Mouse (Mus musculus) forebrain, postnatal 0 days (tissue): ENCODE results near the gene Dnajb5. TPM values are rescaled to one million over a fixed set of nuclear protein-coding genes. Genes with fewer than 3 reads are reported as not detected.
A peak's percentile ranks its signal among the peaks of the same experiment; 100 is the strongest.

Experiments
- ATAC-seq: fragments of 200-750 bp; cut with Nextera tagmentation; 2 replicates; pipeline ENCODE4 v1.8.0; 2017; ENCODE audit warnings: mild to moderate bottlenecking, moderate library complexity
- DNase-seq: peaks from one replicate; pipeline ENCODE4 v3.0.0-alpha.2; 2015
- H3K27ac ChIP-seq: fragments of 300-500 bp; sonication (generic); 2 replicates; pipeline ENCODE4 v1.5.1; 2014; ENCODE audit warnings: low read depth, mild to moderate bottlenecking, antibody characterized with exemption, low read length, moderate library complexity, mixed read lengths
- H3K27me3 ChIP-seq: fragments of 300-500 bp; sonication (generic); 2 replicates; pipeline ENCODE4 v1.6.1; 2014; ENCODE audit warnings: mild to moderate bottlenecking, low read length, mixed read lengths; ENCODE audit not compliant: insufficient read depth
- H3K36me3 ChIP-seq: fragments of 300-500 bp; sonication (generic); 2 replicates; pipeline ENCODE4 v1.6.1; 2014; ENCODE audit warnings: mild to moderate bottlenecking, moderate library complexity; ENCODE audit not compliant: insufficient read depth
- H3K4me1 ChIP-seq: fragments of 300-500 bp; sonication (generic); 2 replicates; pipeline ENCODE4 v1.6.1; 2014; ENCODE audit warnings: antibody characterized with exemption; ENCODE audit not compliant: insufficient read depth
- H3K4me2 ChIP-seq: fragments of 300-500 bp; sonication (generic); 2 replicates; pipeline ENCODE4 v1.6.1; 2014; ENCODE audit warnings: low read depth, mild to moderate bottlenecking, moderate library complexity
- H3K4me3 ChIP-seq: fragments of 300-500 bp; sonication (generic); 2 replicates; pipeline ENCODE4 v1.5.1; 2014; ENCODE audit warnings: low read depth, low read length, mixed read lengths
- H3K9ac ChIP-seq: fragments of 300-500 bp; sonication (generic); 2 replicates; pipeline ENCODE4 v1.6.1; 2014; ENCODE audit warnings: mild to moderate bottlenecking
- H3K9me3 ChIP-seq: fragments of 300-500 bp; sonication (generic); 2 replicates; pipeline ENCODE4 v1.6.1; 2016; ENCODE audit warnings: low read length
- CTCF ChIP-seq: sonication (generic); IDR thresholded peaks from 2 replicates; pipeline ENCODE4 v1.5.1; 2016; ENCODE audit warnings: antibody characterized with exemption, control low read depth, low read depth
- WGBS: fragments of 180-500 bp; shearing (Covaris S2); extraction: QIAGEN DNeasy Blood & Tissue Kit; methylation state at CpG from one replicate; pipeline ENCODE4 v1.1.7; 2014; 5-methylcytosine and 5-hydroxymethylcytosine counted together
- polyA plus RNA-seq: library from polyadenylated mRNA; unstranded; fragments of >200 nt; fragmentation: Nextera tagmentation; extraction: Ambion mirVana; gene quantifications from 2 replicates; pipeline ENCODE4 v1.2.1, GENCODE M21; 2015
- total RNA-seq: library from RNA; depleted of rRNA; stranded (reverse); fragments of >200 nt; gene quantifications from 2 replicates; pipeline ENCODE4 v1.2.3, GENCODE M21; 2014

The Dnajb5 gene
- total and polyA plus RNA-seq, 2 experiments from 2014 or later, result 46.8 to 106 TPM

DNA sequence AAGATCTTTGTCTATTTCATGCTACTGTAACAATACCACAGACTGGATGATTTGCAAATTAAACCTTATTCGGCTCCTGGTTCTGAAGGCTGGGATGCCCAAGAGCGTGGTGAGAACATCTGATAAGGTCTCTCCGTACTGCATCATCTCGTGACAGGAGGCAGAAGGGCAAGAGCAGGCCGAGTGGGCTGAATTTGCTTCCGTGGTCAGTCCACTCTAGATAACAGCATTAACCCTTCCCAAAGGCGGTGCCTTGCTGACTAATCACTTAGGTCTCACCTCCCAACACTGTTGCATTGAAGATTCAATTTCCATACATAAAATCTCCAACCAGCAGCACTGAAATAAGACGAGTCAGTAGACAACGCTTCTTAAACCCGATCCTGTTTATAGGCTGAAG lies 36.2 kb upstream of the Dnajb5 start:
- Histone ChIP-seq H3K36me3 (no peaks in the 10 kb centered on the region), H3K9ac (no peak overlapping the region), H3K9me3 (no peaks in the 10 kb centered on the region), H3K27me3 (no peaks in the 10 kb centered on the region), H3K4me2 (no peak overlapping the region), H3K4me1 (0 out of 2 replicates have a peak, but pooled peaks cover 4% of the 10 kb centered on the region), H3K4me3 (no peak overlapping the region), H3K27ac (no peak overlapping the region)
- no peak for TF ChIP-seq CTCF
- ATAC-seq (no peak), DNase-seq (no peak)
- 63% methylated on average over 10 of the region's 10 CpGs for WGBS

DNA sequence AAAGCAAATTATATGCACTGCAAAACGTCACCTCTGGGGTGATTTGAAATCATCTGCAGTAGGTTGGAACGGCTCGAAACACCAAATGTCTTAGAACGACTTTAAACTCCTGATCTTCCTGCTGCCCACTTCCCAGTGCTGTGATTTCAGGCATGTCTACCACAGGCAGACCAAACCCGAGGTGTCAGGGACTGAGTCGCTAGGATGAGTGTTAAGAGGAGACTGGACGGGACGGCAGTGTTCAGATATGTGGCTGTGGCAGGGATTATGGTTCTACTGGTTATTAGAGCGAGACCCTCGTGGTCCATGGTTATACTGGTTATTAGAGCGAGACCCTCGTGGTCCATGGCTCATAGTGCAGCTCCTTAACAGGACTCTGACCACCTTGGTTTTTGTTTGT lies 34.3 kb upstream of the Dnajb5 start:
- no peak for DNase-seq
- TF ChIP-seq CTCF, result no peak
- Histone ChIP-seq H3K27me3 (no peaks in the 10 kb centered on the region), H3K4me3 (no peak overlapping the region), H3K27ac (no peak overlapping the region), H3K36me3 (no peaks in the 10 kb centered on the region), H3K4me2 (no peak overlapping the region), H3K9me3 (no peaks in the 10 kb centered on the region), H3K4me1 (0 out of 2 replicates have a peak, but pooled peaks cover 4% of the 10 kb centered on the region), H3K9ac (no peak overlapping the region)
- ATAC-seq, result no peak
- WGBS, result 81% methylated on average over 12 of the region's 12 CpGs

DNA sequence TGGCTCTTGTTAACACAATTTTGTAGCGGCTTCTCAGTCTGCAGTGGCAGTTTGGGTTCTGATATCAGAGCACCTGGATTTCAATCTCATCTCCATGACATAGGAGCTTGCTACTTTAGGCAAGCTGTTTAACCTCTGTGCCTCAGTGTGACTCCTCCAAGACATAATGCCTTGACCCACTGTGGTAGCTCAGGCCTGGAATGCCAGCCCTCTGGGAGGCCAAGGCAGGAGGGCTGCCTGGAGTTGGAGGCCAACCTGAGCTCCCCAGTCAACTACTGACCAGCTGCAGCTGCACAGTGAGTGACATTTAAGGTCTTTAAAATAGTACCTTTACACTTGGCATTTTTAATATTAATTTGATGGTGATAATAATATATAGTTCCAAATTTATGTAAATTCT lies 33.6 kb upstream of the Dnajb5 start:
- Histone ChIP-seq H3K9me3 (no peaks in the 10 kb centered on the region), H3K27ac (no peak overlapping the region), H3K9ac (no peak overlapping the region), H3K36me3 (no peaks in the 10 kb centered on the region), H3K4me3 (no peak overlapping the region), H3K4me1 (0 out of 2 replicates have a peak, but pooled peaks cover 4% of the 10 kb centered on the region), H3K27me3 (no peaks in the 10 kb centered on the region), H3K4me2 (peak overlapping the region; percentile 84; the same call in 1 of the 2 replicates)
- ATAC-seq (no peak), DNase-seq (no peak)
- no peak for TF ChIP-seq CTCF
- 85% methylated on average over 1 of the region's 1 CpGs for WGBS

DNA sequence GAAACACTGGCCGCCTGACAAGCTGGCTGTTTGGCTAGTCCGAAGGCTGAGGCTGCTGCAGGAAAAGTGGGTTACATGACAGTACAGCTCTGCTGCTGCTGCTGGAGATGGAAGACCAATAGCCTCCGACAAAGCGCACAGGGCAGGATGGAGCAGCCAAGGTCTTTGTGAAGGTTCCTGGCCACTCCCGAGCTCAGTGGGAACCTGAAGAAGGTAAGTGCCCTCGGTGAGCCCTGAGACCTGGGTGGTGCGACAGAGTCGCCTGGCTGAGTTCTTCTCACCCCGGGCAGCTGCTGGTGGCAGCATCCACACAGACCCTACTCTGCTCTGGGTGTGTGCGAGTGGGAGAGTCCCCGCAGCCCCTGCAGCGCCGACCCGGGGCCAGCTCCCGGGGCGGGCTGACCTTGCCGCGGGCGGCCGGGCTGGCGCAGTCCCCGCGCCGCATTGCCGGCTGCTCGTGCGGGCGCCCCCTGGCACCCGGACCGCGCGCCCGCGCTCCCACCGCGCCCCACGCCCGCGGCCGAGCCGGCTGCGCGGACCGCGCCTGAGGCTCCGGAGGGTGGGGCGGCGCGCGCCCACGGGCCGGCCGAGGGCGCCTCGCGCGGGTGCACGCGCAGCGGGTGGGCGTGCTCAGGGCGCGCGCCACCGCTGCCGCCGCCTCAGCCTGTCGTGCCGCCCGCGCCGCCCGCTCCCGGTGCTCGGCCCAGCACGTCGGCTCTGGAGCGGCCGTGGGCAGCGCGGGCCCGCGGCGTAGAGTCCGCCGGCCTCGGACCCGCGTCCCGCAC lies 32.8 kb upstream of the Dnajb5 start, which contains the start of gene Phf24:
Phf24 (plus strand) TSS at position 44 of the 785 bp plus-strand sequence.
- 4% methylated on average over 80 of the region's 90 CpGs for WGBS

DNA sequence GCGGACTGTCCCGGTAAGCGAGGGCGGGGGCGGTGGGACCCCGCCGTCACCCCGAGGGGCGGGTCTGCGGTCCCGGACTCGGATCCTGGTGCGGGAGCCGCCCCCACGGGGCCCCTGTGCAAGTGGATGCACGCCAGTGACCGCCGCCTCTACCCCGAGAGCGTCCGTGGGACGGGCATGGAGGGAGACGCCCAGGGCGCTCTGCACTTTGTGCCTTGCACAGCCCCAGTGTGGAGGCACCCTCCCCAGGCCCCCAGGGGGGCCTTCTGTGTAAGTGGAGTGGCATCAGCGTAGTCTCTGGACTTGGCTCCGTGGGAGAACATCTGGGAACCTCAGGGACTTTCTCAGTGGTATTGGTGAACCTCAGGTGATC lies 32.2 kb upstream of the Dnajb5 start:
- Histone ChIP-seq H3K4me2 (peak overlapping the region; percentile 84), H3K27ac (peak overlapping the region; percentile 78), H3K4me1 (0 out of 2 replicates have a peak, but pooled peaks cover 4% of the 10 kb centered on the region), H3K9ac (peak overlapping the region; percentile 94), H3K27me3 (no peaks in the 10 kb centered on the region), H3K36me3 (no peaks in the 10 kb centered on the region), H3K9me3 (no peaks in the 10 kb centered on the region), H3K4me3 (peak overlapping the region; percentile 68)
- DNase-seq (no peak), ATAC-seq (peak; percentile 24)
- WGBS, result 6% methylated on average over 26 of the region's 26 CpGs
- no peak for TF ChIP-seq CTCF

More for the DNA sequence above, 32.8 kb upstream of the Dnajb5 start, which contains the start of gene Phf24:
- peak within 1 kb of the TSS; percentile 68 for H3K4me3 ChIP-seq
- peak within 1 kb of the TSS; percentile 78 for H3K27ac ChIP-seq
- no peaks in the 10 kb centered on the region for H3K27me3 ChIP-seq
- no peaks in the 10 kb centered on the region for H3K9me3 ChIP-seq
- peak within 1 kb of the TSS; percentile 94 for H3K9ac ChIP-seq
- DNase-seq, result peak; percentile 86
- no peak for TF ChIP-seq CTCF
- peak; percentile 87 for ATAC-seq
- peak within 1 kb of the TSS; percentile 84 for H3K4me2 ChIP-seq
- 0 out of 2 replicates have a peak, but pooled peaks cover 4% of the 10 kb centered on the region for H3K4me1 ChIP-seq
- H3K36me3 ChIP-seq, result no peaks in the 10 kb centered on the region

DNA sequence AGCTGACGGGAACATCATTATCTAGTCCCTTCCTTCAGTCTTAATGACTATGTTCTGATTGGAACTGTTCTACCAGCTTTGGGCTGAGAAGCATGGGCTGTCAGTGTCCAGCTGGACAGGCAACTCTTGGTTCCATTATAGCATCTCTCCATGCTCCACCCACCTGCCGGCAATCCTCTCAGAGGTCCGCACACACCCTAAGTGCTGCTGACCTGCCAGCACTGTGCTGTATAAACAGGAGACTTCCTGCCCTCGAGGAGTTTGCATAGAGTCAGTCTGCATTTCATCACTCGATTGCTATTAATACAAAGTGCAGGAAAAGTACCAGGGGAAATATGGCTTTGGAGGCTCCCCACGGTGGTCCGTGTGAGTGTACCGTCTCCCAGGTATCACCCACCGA lies 28.9 kb upstream of the Dnajb5 start:
- Histone ChIP-seq H3K4me2 (no peak overlapping the region), H3K27me3 (no peaks in the 10 kb centered on the region), H3K27ac (no peak overlapping the region), H3K4me3 (no peak overlapping the region), H3K4me1 (0 out of 2 replicates have a peak, but pooled peaks cover 4% of the 10 kb centered on the region), H3K36me3 (no peaks in the 10 kb centered on the region), H3K9ac (no peak overlapping the region), H3K9me3 (no peaks in the 10 kb centered on the region)
- no peak for TF ChIP-seq CTCF
- ATAC-seq, result no peak
- WGBS, result 87% methylated on average over 9 of the region's 9 CpGs
- DNase-seq, result no peak

DNA sequence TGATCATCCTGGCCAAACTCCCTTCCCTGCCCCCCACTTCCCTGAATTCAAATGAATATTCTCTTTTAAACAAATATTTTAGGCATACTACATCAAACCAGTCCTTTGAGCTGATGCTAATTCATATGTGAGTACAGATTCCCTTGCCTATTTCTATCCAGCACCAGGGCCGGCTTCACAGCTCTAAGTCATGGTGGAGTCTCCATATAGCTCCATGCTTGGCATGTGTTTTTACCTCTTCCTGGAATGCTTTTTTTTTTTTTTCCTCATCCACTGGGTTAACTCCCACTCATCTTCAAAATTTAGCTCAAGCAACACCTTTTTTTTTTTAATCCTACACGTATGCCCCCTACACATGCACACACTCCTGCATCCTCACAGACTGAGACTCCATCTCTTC lies 28.1 kb upstream of the Dnajb5 start:
- no peak for TF ChIP-seq CTCF
- H3K4me2 ChIP-seq, result no peak overlapping the region
- no peak overlapping the region for H3K9ac ChIP-seq
- 0 out of 2 replicates have a peak overlapping the region, but pooled peaks have one; percentile 40 for H3K27ac ChIP-seq
- H3K36me3 ChIP-seq, result no peaks in the 10 kb centered on the region
- H3K27me3 ChIP-seq, result no peaks in the 10 kb centered on the region
- H3K4me3 ChIP-seq, result no peak overlapping the region
- DNase-seq, result no peak
- ATAC-seq, result no peak
- 0 out of 2 replicates have a peak, but pooled peaks cover 4% of the 10 kb centered on the region for H3K4me1 ChIP-seq
- H3K9me3 ChIP-seq, result no peaks in the 10 kb centered on the region
- 60% methylated on average over 2 of the region's 2 CpGs for WGBS
